Mouse (Mus musculus): ENCODE measurements around the gene Wdr62. TPM values are rescaled to one million over a fixed set of nuclear protein-coding genes. Genes with fewer than 3 reads are reported as not detected.
A peak's percentile ranks its signal among the peaks of the same experiment; 100 is the strongest.

The Wdr62 gene
- polyA plus RNA-seq, 1 experiment from 2014 or later, result 9.7 TPM

GRCm38 (mm10) chr7:30321539-30322284 lies 41.5 kb upstream of the Wdr62 start, which contains the start of gene E130208F15Rik:
Gene E130208F15Rik (plus strand): TSS chr7:30321740.
- Histone ChIP-seq H3K9ac (replicated peaks; ENCODE audit: low read length) (peak within 1 kb of the TSS; percentile 87), H3K9me3 (ENCODE audit: low read length) (no peaks in the 10 kb centered on the region), H3K4me2 (replicated peaks; ENCODE audit: low read depth, low read length) (peak within 1 kb of the TSS; percentile 85), H3K4me1 (ENCODE audit: insufficient read depth, low read length) (peaks cover 16% of the 10 kb centered on the region), H3K27me3 (ENCODE audit: insufficient read depth, low read length) (no peaks in the 10 kb centered on the region), H3K27ac (ENCODE audit: low read length) (peak within 1 kb of the TSS; percentile 91), H3K36me3 (ENCODE audit: insufficient read depth, low read length) (no peaks in the 10 kb centered on the region), H3K4me3 (ENCODE audit: low read length) (peak within 1 kb of the TSS; percentile 79)
- ATAC-seq (ENCODE audit: low FRiP score, low TSS enrichment), result peak; percentile 65
- under 1% methylated on average over 62 of the region's 63 CpGs for WGBS

GRCm38 (mm10) chr7:30320946-30321345 lies 40.7 kb upstream of the Wdr62 start:
- Histone ChIP-seq H3K9me3 (ENCODE audit: low read length) (no peaks in the 10 kb centered on the region), H3K9ac (replicated peaks; ENCODE audit: low read length) (peak overlapping the region; percentile 87), H3K4me1 (ENCODE audit: insufficient read depth, low read length) (peaks cover 16% of the 10 kb centered on the region), H3K27ac (ENCODE audit: low read length) (no peak overlapping the region), H3K4me2 (replicated peaks; ENCODE audit: low read depth, low read length) (peak overlapping the region; percentile 85), H3K36me3 (ENCODE audit: insufficient read depth, low read length) (no peaks in the 10 kb centered on the region), H3K27me3 (ENCODE audit: insufficient read depth, low read length) (no peaks in the 10 kb centered on the region), H3K4me3 (ENCODE audit: low read length) (peak overlapping the region; percentile 79)
- no peak for ATAC-seq (ENCODE audit: low FRiP score, low TSS enrichment)
- 83% methylated on average over 2 of the region's 2 CpGs for WGBS

- H3K4me1 ChIP-seq (ENCODE audit: insufficient read depth, low read length), result peaks cover 30% of the 10 kb centered on the region
- WGBS, result 74% methylated on average over 3 of the region's 3 CpGs
Observed at GRCm38 (mm10) chr7:30318142-30318541, 37.9 kb upstream of the Wdr62 start.

GRCm38 (mm10) chr7:30315559-30316529 lies 35.6 kb upstream of the Wdr62 start:
- Histone ChIP-seq H3K9me3 (ENCODE audit: low read length) (no peaks in the 10 kb centered on the region), H3K4me2 (replicated peaks; ENCODE audit: low read depth, low read length) (peak overlapping the region; percentile 59), H3K9ac (replicated peaks; ENCODE audit: low read length) (peak overlapping the region; percentile 75), H3K4me3 (ENCODE audit: low read length) (peak overlapping the region; percentile 58), H3K36me3 (ENCODE audit: insufficient read depth, low read length) (no peaks in the 10 kb centered on the region), H3K27me3 (ENCODE audit: insufficient read depth, low read length) (no peaks in the 10 kb centered on the region), H3K27ac (ENCODE audit: low read length) (no peak overlapping the region; the same call in 1 of the 2 replicates), H3K4me1 (ENCODE audit: insufficient read depth, low read length) (peaks cover 18% of the 10 kb centered on the region)
- WGBS, result 66% methylated on average over 13 of the region's 13 CpGs
- no peak for ATAC-seq (ENCODE audit: low FRiP score, low TSS enrichment)

More at GRCm38 (mm10) chr7:30318142-30318541, 37.9 kb upstream of the Wdr62 start:
- H3K4me3 ChIP-seq (ENCODE audit: low read length), result no peak overlapping the region
- no peak overlapping the region for H3K9ac ChIP-seq (replicated peaks; ENCODE audit: low read length)
- no peak overlapping the region for H3K4me2 ChIP-seq (replicated peaks; ENCODE audit: low read depth, low read length)
- no peak for ATAC-seq (ENCODE audit: low FRiP score, low TSS enrichment)
- peak overlapping the region; percentile 31; the same call in 1 of the 2 replicates for H3K27ac ChIP-seq (ENCODE audit: low read length)
- no peaks in the 10 kb centered on the region for H3K27me3 ChIP-seq (ENCODE audit: insufficient read depth, low read length)
- H3K36me3 ChIP-seq (ENCODE audit: insufficient read depth, low read length), result no peaks in the 10 kb centered on the region
- no peaks in the 10 kb centered on the region for H3K9me3 ChIP-seq (ENCODE audit: low read length)

- H3K9ac ChIP-seq (replicated peaks; ENCODE audit: low read length), result peak within 1 kb of the TSS; percentile 75
- H3K4me3 ChIP-seq (ENCODE audit: low read length), result peak within 1 kb of the TSS; percentile 58
- no peaks in the 10 kb centered on the region for H3K36me3 ChIP-seq (ENCODE audit: insufficient read depth, low read length)
- peak; percentile 84 for ATAC-seq (ENCODE audit: low FRiP score, low TSS enrichment)
- peak within 1 kb of the TSS; percentile 83 for H3K27ac ChIP-seq (ENCODE audit: low read length)
- H3K27me3 ChIP-seq (ENCODE audit: insufficient read depth, low read length), result no peaks in the 10 kb centered on the region
- H3K9me3 ChIP-seq (ENCODE audit: low read length), result no peaks in the 10 kb centered on the region
- peaks cover 21% of the 10 kb centered on the region for H3K4me1 ChIP-seq (ENCODE audit: insufficient read depth, low read length)
- peak within 1 kb of the TSS; percentile 59 for H3K4me2 ChIP-seq (replicated peaks; ENCODE audit: low read depth, low read length)
- WGBS, result under 1% methylated on average over 9 of the region's 9 CpGs
Observed at GRCm38 (mm10) chr7:30314721-30315155, 34.5 kb upstream of the Wdr62 start, which contains the start of gene Syne4. Gene Syne4 (plus strand): TSS chr7:30314807.

- Histone ChIP-seq H3K4me1 (ENCODE audit: insufficient read depth, low read length) (peaks cover 27% of the 10 kb centered on the region), H3K4me2 (replicated peaks; ENCODE audit: low read depth, low read length) (peak overlapping the region; percentile 26; the same call in 1 of the 2 replicates), H3K36me3 (ENCODE audit: insufficient read depth, low read length) (no peaks in the 10 kb centered on the region), H3K4me3 (ENCODE audit: low read length) (peak overlapping the region; percentile 21), H3K27ac (ENCODE audit: low read length) (peak overlapping the region; percentile 37; the same call in 1 of the 2 replicates), H3K9me3 (ENCODE audit: low read length) (no peaks in the 10 kb centered on the region), H3K9ac (replicated peaks; ENCODE audit: low read length) (0 out of 2 replicates have a peak overlapping the region, but pooled peaks have one; percentile 28), H3K27me3 (ENCODE audit: insufficient read depth, low read length) (no peaks in the 10 kb centered on the region)
- 31% methylated on average over 27 of the region's 27 CpGs for WGBS
- ATAC-seq (ENCODE audit: low FRiP score, low TSS enrichment), result peak; percentile 31; the same call in 1 of the 2 replicates
Observed at GRCm38 (mm10) chr7:30313666-30314320, 33.6 kb upstream of the Wdr62 start.

GRCm38 (mm10) chr7:30310136-30310535 lies 29.9 kb upstream of the Wdr62 start:
- no peak overlapping the region for H3K4me2 ChIP-seq (replicated peaks; ENCODE audit: low read depth, low read length)
- ATAC-seq (ENCODE audit: low FRiP score, low TSS enrichment), result no peak
- no peak overlapping the region for H3K9ac ChIP-seq (replicated peaks; ENCODE audit: low read length)
- H3K27ac ChIP-seq (ENCODE audit: low read length), result no peak overlapping the region
- H3K9me3 ChIP-seq (ENCODE audit: low read length), result no peaks in the 10 kb centered on the region
- H3K4me3 ChIP-seq (ENCODE audit: low read length), result no peak overlapping the region
- 89% methylated on average over 12 of the region's 12 CpGs for WGBS
- no peaks in the 10 kb centered on the region for H3K27me3 ChIP-seq (ENCODE audit: insufficient read depth, low read length)
- peaks cover 11% of the 10 kb centered on the region for H3K36me3 ChIP-seq (ENCODE audit: insufficient read depth, low read length)
- H3K4me1 ChIP-seq (ENCODE audit: insufficient read depth, low read length), result peaks cover 27% of the 10 kb centered on the region

GRCm38 (mm10) chr7:30309395-30310129 lies 29.3 kb upstream of the Wdr62 start:
- H3K27me3 ChIP-seq (ENCODE audit: insufficient read depth, low read length), result no peaks in the 10 kb centered on the region
- peak overlapping the region; percentile 80 for H3K4me3 ChIP-seq (ENCODE audit: low read length)
- no peaks in the 10 kb centered on the region for H3K9me3 ChIP-seq (ENCODE audit: low read length)
- peak overlapping the region; percentile 71 for H3K9ac ChIP-seq (replicated peaks; ENCODE audit: low read length)
- H3K4me1 ChIP-seq (ENCODE audit: insufficient read depth, low read length), result peaks cover 26% of the 10 kb centered on the region
- peaks cover 11% of the 10 kb centered on the region for H3K36me3 ChIP-seq (ENCODE audit: insufficient read depth, low read length)
- peak overlapping the region; percentile 17; the same call in 1 of the 2 replicates for H3K27ac ChIP-seq (ENCODE audit: low read length)
- WGBS, result 57% methylated on average over 15 of the region's 15 CpGs
- no peak for ATAC-seq (ENCODE audit: low FRiP score, low TSS enrichment)
- H3K4me2 ChIP-seq (replicated peaks; ENCODE audit: low read depth, low read length), result peak overlapping the region; percentile 94

Data from kidney, embryonic 16.5 days (tissue).